Mouse (Mus musculus): ENCODE data around the gene Samt3. TPM values are rescaled to one million over a fixed set of nuclear protein-coding genes. Genes with fewer than 3 reads are reported as not detected.

The Samt3 gene
- total RNA-seq (2021), result not detected in 2 replicates
- long read RNA-seq, experiment 1, result 0 reads
- long read RNA-seq, experiment 2, result 0 reads

- DNase-seq, result no peak
These were observed at the start of gene Samt3 for GRCm38 (mm10) chrX:86043899-86044298. Gene Samt3 (plus strand): TSS chrX:86044199.

- no peak for DNase-seq
These were observed 27.4 kb upstream of the Samt3 start for GRCm38 (mm10) chrX:86016591-86016990.

- no peak for DNase-seq
These were observed 44.7 kb downstream of the Samt3 start for GRCm38 (mm10) chrX:86088672-86089071.

Other genes with a start within 250 kb of the Samt3 start
- gene 5430427O19Rik, start 173.8 kb upstream of the Samt3 start, total RNA-seq (2021), result 0.19 and 0.45 TPM in 2 replicates
- 10.1 and 12.2 TPM in 2 replicates for gene Nr0b1, start 147.6 kb downstream of the Samt3 start, total RNA-seq (2021)